Mouse (Mus musculus): ENCODE data around the gene 9530003J23Rik.

DNA sequence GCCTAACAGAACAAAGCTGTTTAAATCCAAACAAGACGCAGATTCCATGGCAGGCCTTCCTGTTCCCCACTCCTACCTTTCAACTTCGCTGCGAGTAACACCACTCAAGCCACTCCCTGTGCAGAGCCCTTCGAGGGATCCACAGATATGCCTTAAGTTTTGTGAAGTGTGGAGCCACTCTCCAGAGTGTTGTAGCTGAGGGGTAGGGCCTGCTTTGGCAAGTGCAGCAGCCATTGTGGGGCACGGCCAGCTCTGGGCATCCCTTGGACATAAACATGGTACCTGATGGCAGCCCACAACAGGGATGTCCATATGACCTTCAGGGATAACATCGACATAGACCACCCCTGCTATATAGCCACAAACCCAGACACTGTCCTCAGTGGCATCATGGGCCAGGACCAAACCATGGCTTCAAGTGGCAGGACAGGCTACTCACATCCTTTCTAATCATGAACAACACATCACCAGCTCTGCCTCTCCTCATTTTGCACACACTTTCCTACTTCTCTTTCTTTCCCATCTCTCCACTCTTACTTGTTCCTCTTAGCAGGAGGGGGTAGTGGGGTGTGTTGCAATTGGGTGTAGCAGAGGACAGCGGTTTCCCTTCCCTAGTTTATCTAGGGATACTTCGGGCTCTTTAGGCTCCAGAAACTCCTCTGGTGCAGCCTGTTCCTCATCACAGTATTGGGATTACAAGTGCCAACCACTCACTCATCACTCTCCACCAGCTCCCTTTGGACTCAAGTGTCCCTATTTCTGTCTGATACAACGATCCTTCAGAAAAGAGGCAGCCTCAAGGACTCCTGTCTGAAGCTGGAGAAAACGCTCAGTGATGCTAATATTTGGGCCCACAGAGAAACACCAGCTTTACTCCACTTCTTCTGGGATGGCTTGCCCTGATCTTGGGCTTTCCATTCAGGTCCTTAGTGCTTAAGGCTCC, 46.3 kb upstream of the 9530003J23Rik start:
- no peak for TF ChIP-seq CTCF (IDR thresholded peaks at IDR 0.05; ENCODE audit: extremely low read depth, insufficient read length, insufficient replicate concordance, low read depth, low read length)
- TF ChIP-seq POLR2A (IDR thresholded peaks at IDR 0.05; ENCODE audit: low read depth, low read length) = no peak

Data from small intestine, adult 2 months (tissue).